Comparison of ENCODE assay signal across 31 mouse cellular contexts in the genomic region with DNA sequence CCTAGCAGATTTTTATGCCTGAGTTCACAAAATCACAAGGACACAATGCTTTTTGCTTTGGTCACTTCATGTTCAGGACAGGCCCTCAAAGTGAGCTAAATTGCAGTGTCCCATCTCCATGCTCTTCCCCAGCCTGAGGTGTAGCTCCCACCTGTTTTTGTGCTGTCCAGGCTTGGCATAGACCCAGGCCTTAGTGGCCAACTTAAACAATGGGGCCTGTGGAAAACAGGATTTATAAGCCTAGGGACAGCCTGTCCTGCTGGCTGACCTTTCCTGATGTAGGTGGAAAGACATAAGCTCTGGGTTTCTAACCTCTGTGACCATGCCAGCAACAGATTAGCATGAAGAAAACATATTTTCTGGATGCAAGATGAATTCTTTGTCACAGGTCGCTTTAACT. TPM values are rescaled to one million over a fixed set of nuclear protein-coding genes. Genes with fewer than 3 reads are reported as not detected.
DNase-seq lines count a peak whose midpoint lies in the region; ATAC-seq and TF ChIP-seq lines count a peak whose summit lies in the region.
"Had no signal": no experiment of that assay in that cellular context is flagged by ENCODE, and none has a peak within 500 bp of the region (broad histone marks: within the 10 kb centered on the region; RNA-seq: fewer than 3 reads in every experiment).

No protein-coding gene starts in this region.

- intact Hi-C loops in heart, postnatal 36 days (cut with DNase I) = no loop called here

- DNase-seq in adrenal gland, postnatal 14 days = peak; percentile 21
- DNase-seq in adrenal gland, adult 18-20 months (ENCODE audit: low spot score in 2 of 2) = no peak
- peak; percentile 33 for DNase-seq in kidney, adult 2 months
- DNase-seq in lung, postnatal 10 days = peak; percentile 3
- no peak for DNase-seq in lung, postnatal 36 days
- peak; percentile 28 to 57 for DNase-seq in heart, postnatal 36 days
- DNase-seq in cerebellum, adult 2 months = no peak
- DNase-seq: cerebellum, adult 11 months; cerebellum, postnatal 25 days; liver, postnatal 0 days; lung, postnatal 14 days; thymus, adult 18-20 months; thymus, postnatal 36 days had no signal

- no peaks in the 10 kb centered on the region for H3K36me3 ChIP-seq in kidney, adult 2 months (ENCODE audit: control insufficient read depth, insufficient read depth, low read length)
- H3K36me3 ChIP-seq in kidney, embryonic 14.5 days (ENCODE audit: control insufficient read depth, insufficient read depth, low read length) = no peaks in the 10 kb centered on the region
- H3K36me3 ChIP-seq: heart, embryonic 15.5 days; hindbrain, embryonic 13.5 days; limb, embryonic 12.5 days; midbrain, embryonic 13.5 days had no signal

- no peak for TF ChIP-seq POLR2A in kidney, adult 2 months (IDR thresholded peaks at IDR 0.05; ENCODE audit: low read depth, low read length)
- no peak for TF ChIP-seq POLR2A in cerebellum, adult 2 months (IDR thresholded peaks at IDR 0.05; ENCODE audit: borderline replicate concordance, insufficient read depth, low read length)

- H3K4me3 ChIP-seq in kidney, adult 2 months (ENCODE audit: insufficient read depth, low read depth, low read length) = no peak overlapping the region
- no peak overlapping the region for H3K4me3 ChIP-seq in kidney, embryonic 14.5 days (ENCODE audit: low read length)
- H3K4me3 ChIP-seq in cerebellum, adult 2 months (replicated peaks; ENCODE audit: insufficient read depth, low read depth, low read length) = no peak overlapping the region
- H3K4me3 ChIP-seq: forebrain, embryonic 13.5 days; heart, embryonic 15.5 days; hindbrain, embryonic 13.5 days; limb, embryonic 12.5 days; megakaryocyte, embryonic 14.5 days; midbrain, embryonic 13.5 days had no signal

- no peak for TF ChIP-seq CTCF in kidney, adult 2 months (conservative IDR thresholded peaks at IDR 0.05; ENCODE audit: insufficient read depth, insufficient read length, low read depth, low read length)
- no peak for TF ChIP-seq CTCF in cerebellum, adult 2 months (IDR thresholded peaks at IDR 0.05; ENCODE audit: borderline replicate concordance, insufficient read depth, low read depth, low read length)

- H3K9me3 ChIP-seq in kidney, embryonic 14.5 days (ENCODE audit: control insufficient read depth, low read length) = no peaks in the 10 kb centered on the region
- H3K9me3 ChIP-seq: forebrain, embryonic 13.5 days; heart, embryonic 15.5 days; megakaryocyte, embryonic 14.5 days; midbrain, embryonic 13.5 days had no signal

- 73% methylated on average over 1 of the region's 1 CpGs for WGBS in kidney, adult 2 months
- WGBS in kidney, embryonic 14.5 days = 84% methylated on average over 1 of the region's 1 CpGs
- 80% methylated on average over 1 of the region's 1 CpGs for WGBS in cerebellum, adult 2 months

- no peak overlapping the region for H3K4me2 ChIP-seq in kidney, embryonic 14.5 days (replicated peaks; ENCODE audit: low read depth, low read length)
- H3K4me2 ChIP-seq: forebrain, embryonic 13.5 days; heart, embryonic 15.5 days; hindbrain, embryonic 13.5 days; limb, embryonic 12.5 days; liver, embryonic 11.5 days; midbrain, embryonic 13.5 days had no signal

- no peak for ATAC-seq in kidney, embryonic 14.5 days (ENCODE audit: low FRiP score, low TSS enrichment)
- ATAC-seq: forebrain, embryonic 13.5 days; inflammation-experienced regulatory T-cells, adult 6 months; liver, postnatal 0 days; midbrain, embryonic 13.5 days had no signal

- no peaks in the 10 kb centered on the region for H3K27me3 ChIP-seq in kidney, adult 2 months (replicated peaks; ENCODE audit: control insufficient read depth, insufficient read depth, low read length)
- no peaks in the 10 kb centered on the region for H3K27me3 ChIP-seq in kidney, embryonic 14.5 days (ENCODE audit: control insufficient read depth, insufficient read depth, low read length)
- no peaks in the 10 kb centered on the region for H3K27me3 ChIP-seq in cerebellum, adult 2 months (ENCODE audit: control insufficient read depth, insufficient read depth, low read length)
- H3K27me3 ChIP-seq: forebrain, embryonic 13.5 days; heart, embryonic 15.5 days; hindbrain, embryonic 13.5 days; limb, embryonic 12.5 days; megakaryocyte, embryonic 14.5 days; midbrain, embryonic 13.5 days had no signal

- H3K27ac ChIP-seq in kidney, adult 2 months (ENCODE audit: insufficient read depth, low read depth, low read length) = no peak overlapping the region
- no peak overlapping the region for H3K27ac ChIP-seq in kidney, embryonic 14.5 days (ENCODE audit: low read depth, low read length)
- H3K27ac ChIP-seq in cerebellum, adult 2 months (ENCODE audit: insufficient read depth, low read length) = no peak overlapping the region
- H3K27ac ChIP-seq: forebrain, embryonic 13.5 days; heart, embryonic 15.5 days; hindbrain, embryonic 13.5 days; kidney, postnatal 0 days; limb, embryonic 12.5 days; midbrain, embryonic 13.5 days had no signal

- H3K4me1 ChIP-seq in kidney, adult 2 months (ENCODE audit: control insufficient read depth, insufficient read depth, low read length) = no peaks in the 10 kb centered on the region
- no peaks in the 10 kb centered on the region for H3K4me1 ChIP-seq in kidney, embryonic 14.5 days (ENCODE audit: control insufficient read depth, insufficient read depth, low read length)
- no peaks in the 10 kb centered on the region for H3K4me1 ChIP-seq in cerebellum, adult 2 months (ENCODE audit: control insufficient read depth, insufficient read depth, low read length)
- H3K4me1 ChIP-seq: forebrain, embryonic 13.5 days; heart, embryonic 15.5 days; hindbrain, embryonic 13.5 days; limb, embryonic 12.5 days; megakaryocyte, embryonic 14.5 days; midbrain, embryonic 13.5 days had no signal

- H3K9ac ChIP-seq in kidney, embryonic 14.5 days (ENCODE audit: low read depth, low read length) = no peak overlapping the region
- H3K9ac ChIP-seq: forebrain, embryonic 13.5 days; heart, embryonic 15.5 days; hindbrain, embryonic 13.5 days; limb, embryonic 12.5 days; liver, postnatal 0 days; midbrain, embryonic 13.5 days had no signal

RNA-seq across cellular contexts. Expression of gene Gm7247, which starts 51.6 kb away (rescaled TPM):
- not detected in 2 replicates for total RNA-seq in adrenal gland, postnatal 14 days (2021)
- total RNA-seq in adrenal gland, adult 18-20 months (2021) = not detected
- polyA plus RNA-seq in kidney, adult 2 months (2012; rRNA removed) = not detected in 2 replicates
- polyA plus RNA-seq in kidney, embryonic 14.5 days (2014; fragmentation: Nextera tagmentation; extraction: Ambion mirVana) = not detected in 2 replicates
- not detected for total RNA-seq in heart, postnatal 36 days (2021)
- polyA plus RNA-seq in cerebellum, adult 2 months (2012; rRNA removed) = not detected in 2 replicates
- total RNA-seq: adrenal gland, postnatal 4 days; gastrocnemius, adult 8-10 months; left cerebral cortex, postnatal 14 days; monocyte, adult 5-6 weeks; neutrophil, adult 5-6 weeks had no signal
- polyA plus RNA-seq: embryonic facial prominence, embryonic 14.5 days; forebrain, embryonic 13.5 days; heart, embryonic 15.5 days; hindbrain, embryonic 13.5 days; inflammation-experienced regulatory T-cells, adult 6 months; kidney, postnatal 0 days; limb, embryonic 12.5 days; liver, embryonic 11.5 days; liver, postnatal 0 days; midbrain, embryonic 13.5 days; small intestine, adult 2 months; stomach, embryonic 16.5 days had no signal

RNA-seq across cellular contexts. Expression of gene Rnase2a, which starts 54.0 kb away (rescaled TPM):
- total RNA-seq in adrenal gland, postnatal 14 days (2021) = 1.4 and 1.9 TPM in 2 replicates
- total RNA-seq in adrenal gland, adult 18-20 months (2021) = 10 to 100 TPM in 1 of 2 experiments, 1 to 10 TPM in 1; 6.0 to 29.4 TPM
- not detected in 2 replicates for polyA plus RNA-seq in kidney, adult 2 months (2012; rRNA removed)
- polyA plus RNA-seq in kidney, embryonic 14.5 days (2014; fragmentation: Nextera tagmentation; extraction: Ambion mirVana) = not detected in 2 replicates
- 1 to 10 TPM in 1 of 2 experiments, under 1 TPM in 1; 0.81 to 1.4 TPM for total RNA-seq in heart, postnatal 36 days (2021)
- polyA plus RNA-seq in cerebellum, adult 2 months (2012; rRNA removed) = not detected in 2 replicates
- total RNA-seq: adrenal gland, postnatal 4 days; left cerebral cortex, postnatal 14 days; monocyte, adult 5-6 weeks; neutrophil, adult 5-6 weeks had no signal
- polyA plus RNA-seq: embryonic facial prominence, embryonic 14.5 days; forebrain, embryonic 13.5 days; heart, embryonic 15.5 days; hindbrain, embryonic 13.5 days; inflammation-experienced regulatory T-cells, adult 6 months; kidney, postnatal 0 days; limb, embryonic 12.5 days; liver, embryonic 11.5 days; liver, postnatal 0 days; midbrain, embryonic 13.5 days; small intestine, adult 2 months; stomach, embryonic 16.5 days had no signal

Comparison
In these comparisons a context has a peak if more than half of its experiments do, and no peak if none do; other contexts are left out.
1. DNase-seq: peak in adrenal gland, postnatal 14 days (single experiment), kidney, adult 2 months (single experiment), lung, postnatal 10 days (single experiment) and heart, postnatal 36 days (2 of 2); none in adrenal gland, adult 18-20 months (0 of 2), lung, postnatal 36 days (single experiment) and cerebellum, adult 2 months (0 of 2).